Mouse (Mus musculus) olfactory bulb, adult 2 months (tissue): ENCODE results near the gene Slc25a18. TPM values are rescaled to one million over a fixed set of nuclear protein-coding genes. Genes with fewer than 3 reads are reported as not detected.

Experiments used
- H3K27ac ChIP-seq: fragments of 200-500 bp; 2 replicates; pipeline ENCODE4 v1.5.1; 2012; ENCODE audit warnings: low read depth, low read length; ENCODE audit not compliant: insufficient read depth
- H3K4me1 ChIP-seq: fragments of 200-500 bp; 2 replicates; pipeline ENCODE4 v1.6.1; 2012; ENCODE audit warnings: low read length; ENCODE audit not compliant: control insufficient read depth, insufficient read depth
- H3K4me3 ChIP-seq: fragments of 200-500 bp; 2 replicates; pipeline ENCODE4 v1.5.1; 2012; ENCODE audit warnings: mild to moderate bottlenecking, low read depth, low read length, moderate library complexity; ENCODE audit not compliant: insufficient read depth
- CTCF ChIP-seq: fragments of 200-500 bp; IDR thresholded peaks from 2 replicates; pipeline ENCODE4 v1.5.1; 2012; ENCODE audit warnings: low read depth, mild to moderate bottlenecking, low read length, moderate library complexity; ENCODE audit not compliant: insufficient read depth
- POLR2A ChIP-seq: fragments of 200-500 bp; IDR thresholded peaks from 2 replicates; pipeline ENCODE4 v1.6.1; 2012; ENCODE audit warnings: mild to moderate bottlenecking, low read depth, low read length, moderate library complexity; ENCODE audit not compliant: insufficient read depth
- WGBS: fragments of 180-500 bp; shearing (Covaris S2); methylation state at CpG from one replicate; pipeline ENCODE4 v1.1.7; 2018; 5-methylcytosine and 5-hydroxymethylcytosine counted together
- polyA plus RNA-seq: library from polyadenylated mRNA; stranded (reverse); fragments of >200 nt; gene quantifications from 2 replicates; pipeline ENCODE4 v1.2.4, GENCODE M21; 2012; ENCODE audit warnings: low replicate concordance; ENCODE audit not compliant: missing spikeins, insufficient read depth, insufficient read length

Slc25a18 gene
- polyA plus RNA-seq, 1 experiment = not detected

- TF ChIP-seq POLR2A = no peak
- Histone ChIP-seq H3K4me1 (no peaks in the 10 kb centered on the region), H3K27ac (no peak overlapping the region), H3K4me3 (no peak overlapping the region)
- 39% methylated on average over 1 of the region's 1 CpGs for WGBS
These were observed 2.0 kb upstream of the Slc25a18 start for GRCm38 (mm10) chr6:120771366-120771765.

DNA sequence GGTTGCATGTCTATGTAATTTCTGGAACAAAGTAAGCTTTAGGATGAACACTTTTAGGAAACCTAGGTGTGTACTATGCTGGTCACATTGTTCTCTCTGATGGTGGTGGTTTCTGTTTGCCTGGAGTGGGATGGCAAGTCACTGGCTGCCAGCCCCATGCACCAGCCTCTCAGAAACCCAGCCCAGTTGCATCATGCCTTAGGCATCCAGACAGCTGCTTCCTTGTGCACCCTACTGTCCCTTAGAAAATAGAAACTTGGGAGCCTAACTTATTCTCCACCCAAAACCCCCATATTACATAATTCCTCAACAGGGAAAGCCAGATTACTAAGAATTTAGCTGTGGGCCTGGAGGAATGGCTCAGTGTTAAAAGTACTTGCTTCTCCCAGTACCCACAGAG is 1.4 kb upstream of the Slc25a18 start:
- TF ChIP-seq CTCF (no peak), POLR2A (no peak)
- Histone ChIP-seq H3K4me3 (no peak overlapping the region), H3K4me1 (no peaks in the 10 kb centered on the region), H3K27ac (no peak overlapping the region)

GRCm38 (mm10) chr6:120773763-120774162 is 385 bp downstream of the Slc25a18 start:
- Histone ChIP-seq H3K4me1 (no peaks in the 10 kb centered on the region), H3K27ac (peak overlapping the region; percentile 48; the same call in 1 of the 2 replicates), H3K4me3 (0 out of 2 replicates have a peak overlapping the region, but pooled peaks have one; percentile 7)
- no peak for TF ChIP-seq POLR2A
- TF ChIP-seq CTCF = no peak
- WGBS = 55% methylated on average over 6 of the region's 6 CpGs

- WGBS = 80% methylated on average over 3 of the region's 3 CpGs
- TF ChIP-seq POLR2A (no peak), CTCF (no peak)
- Histone ChIP-seq H3K4me3 (no peak overlapping the region), H3K4me1 (no peaks in the 10 kb centered on the region), H3K27ac (no peak overlapping the region)
These were observed 2.9 kb downstream of the Slc25a18 start for GRCm38 (mm10) chr6:120776286-120776685.

GRCm38 (mm10) chr6:120777533-120777932 is 4.2 kb downstream of the Slc25a18 start:
- Histone ChIP-seq H3K27ac (no peak overlapping the region), H3K4me3 (no peak overlapping the region), H3K4me1 (no peaks in the 10 kb centered on the region)
- no peak for TF ChIP-seq CTCF
- TF ChIP-seq POLR2A = no peak
- 88% methylated on average over 9 of the region's 9 CpGs for WGBS

- Histone ChIP-seq H3K4me1 (no peaks in the 10 kb centered on the region), H3K27ac (no peak overlapping the region), H3K4me3 (no peak overlapping the region)
- WGBS = 68% methylated on average over 3 of the region's 3 CpGs
- no peak for TF ChIP-seq POLR2A
- no peak for TF ChIP-seq CTCF
These were observed 4.8 kb downstream of the Slc25a18 start for GRCm38 (mm10) chr6:120778226-120778625.

DNA sequence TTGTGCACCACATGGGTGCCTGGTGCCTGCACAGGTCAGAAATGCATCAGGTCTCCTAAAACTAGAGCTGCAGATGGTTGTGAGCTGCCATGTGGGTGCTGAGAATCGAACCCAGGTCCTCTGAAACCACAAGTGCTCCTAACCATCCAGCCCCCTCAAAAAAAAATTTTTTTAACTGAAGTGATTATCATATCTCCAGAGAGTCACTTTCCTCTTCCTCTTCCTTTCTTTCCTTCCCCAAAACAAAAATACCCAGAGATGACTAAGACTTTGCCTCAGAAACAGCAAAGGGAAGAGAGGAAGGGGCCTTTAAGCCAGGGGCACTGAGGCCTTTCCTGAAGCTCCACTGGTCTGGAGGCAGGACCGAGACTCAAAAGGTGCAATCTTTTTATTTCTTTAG is 9.6 kb downstream of the Slc25a18 start:
- WGBS = 91% methylated on average over 2 of the region's 2 CpGs
- TF ChIP-seq POLR2A (no peak), CTCF (no peak)

GRCm38 (mm10) chr6:120784351-120784750 is 11.0 kb downstream of the Slc25a18 start:
- no peaks in the 10 kb centered on the region for H3K4me1 ChIP-seq
- no peak overlapping the region for H3K27ac ChIP-seq
- 64% methylated on average over 7 of the region's 7 CpGs for WGBS
- no peak for TF ChIP-seq CTCF
- no peak for TF ChIP-seq POLR2A
- H3K4me3 ChIP-seq = no peak overlapping the region

More for the DNA sequence above, 9.6 kb downstream of the Slc25a18 start:
- Histone ChIP-seq H3K27ac (no peak overlapping the region), H3K4me1 (no peaks in the 10 kb centered on the region), H3K4me3 (no peak overlapping the region)

- H3K4me1 ChIP-seq = no peaks in the 10 kb centered on the region
- H3K4me3 ChIP-seq = no peak overlapping the region
- no peak overlapping the region for H3K27ac ChIP-seq
- 85% methylated on average over 5 of the region's 5 CpGs for WGBS
- TF ChIP-seq POLR2A (no peak), CTCF (no peak)
These were observed 14.8 kb downstream of the Slc25a18 start for GRCm38 (mm10) chr6:120788068-120788607.

- H3K27ac ChIP-seq = no peak overlapping the region
- TF ChIP-seq CTCF (no peak), POLR2A (no peak)
- no peaks in the 10 kb centered on the region for H3K4me1 ChIP-seq
- H3K4me3 ChIP-seq = no peak overlapping the region
These were observed 15.5 kb downstream of the Slc25a18 start for GRCm38 (mm10) chr6:120788904-120789303.
